Mouse (Mus musculus) stomach, postnatal 0 days (tissue): ENCODE results near the gene Omd. TPM values are rescaled to one million over a fixed set of nuclear protein-coding genes. Genes with fewer than 3 reads are reported as not detected.
A peak's percentile ranks its signal among the peaks of the same experiment; 100 is the strongest.

Experiments
- ATAC-seq: fragments of 200-750 bp; cut with Nextera tagmentation; 2 replicates; pipeline ENCODE4 v1.8.0; 2017; ENCODE audit not compliant: low FRiP score, low TSS enrichment
- DNase-seq: peaks from one replicate; pipeline ENCODE4 v3.0.0-alpha.2; 2016; ENCODE audit warnings: low spot score
- H3K27ac ChIP-seq: fragments of 300-500 bp; sonication (generic); replicated peaks from 2 replicates; pipeline ENCODE4 v1.5.1; 2014; ENCODE audit warnings: mild to moderate bottlenecking, control low read depth
- H3K27me3 ChIP-seq: fragments of 300-500 bp; sonication (generic); 2 replicates; pipeline ENCODE4 v1.6.1; 2014; ENCODE audit warnings: low read length; ENCODE audit not compliant: control insufficient read depth, insufficient read depth
- H3K36me3 ChIP-seq: fragments of 300-500 bp; sonication (generic); 2 replicates; pipeline ENCODE4 v1.6.1; 2014; ENCODE audit warnings: low read length, mixed read lengths; ENCODE audit not compliant: control insufficient read depth, insufficient read depth
- H3K4me1 ChIP-seq: fragments of 300-500 bp; sonication (generic); replicated peaks from 2 replicates; pipeline ENCODE4 v1.6.1; 2014; ENCODE audit warnings: antibody characterized with exemption; ENCODE audit not compliant: control insufficient read depth, insufficient read depth
- H3K4me2 ChIP-seq: fragments of 300-500 bp; sonication (generic); replicated peaks from 2 replicates; pipeline ENCODE4 v1.6.1; 2014; ENCODE audit warnings: low read depth, mild to moderate bottlenecking, control low read depth, moderate library complexity
- H3K4me3 ChIP-seq: fragments of 300-500 bp; sonication (generic); 2 replicates; pipeline ENCODE4 v1.5.1; 2014; ENCODE audit warnings: low read depth, low read length, control low read depth
- H3K9ac ChIP-seq: fragments of 300-500 bp; sonication (generic); 2 replicates; pipeline ENCODE4 v1.6.1; 2014; ENCODE audit warnings: mild to moderate bottlenecking, low read length, control low read depth, mixed read lengths
- H3K9me3 ChIP-seq: fragments of 300-500 bp; sonication (generic); 2 replicates; pipeline ENCODE4 v1.6.1; 2016; ENCODE audit warnings: low read length; ENCODE audit not compliant: control insufficient read depth
- CTCF ChIP-seq: IDR thresholded peaks from 2 replicates; pipeline ENCODE4 v1.5.1; 2016; ENCODE audit warnings: antibody characterized with exemption, low read depth, mild to moderate bottlenecking, moderate library complexity
- EP300 ChIP-seq: optimal IDR thresholded peaks from 2 replicates; pipeline ENCODE3; 2016; ENCODE audit warnings: antibody characterized with exemption
- WGBS: fragments of 180-500 bp; shearing (Covaris S2); extraction: QIAGEN DNeasy Blood & Tissue Kit; methylation state at CpG from one replicate; pipeline ENCODE4 v1.1.7; 2014; 5-methylcytosine and 5-hydroxymethylcytosine counted together
- polyA plus RNA-seq: library from polyadenylated mRNA; unstranded; fragments of >200 nt; fragmentation: Nextera tagmentation; extraction: Ambion mirVana; gene quantifications from 2 replicates; pipeline ENCODE4 v1.2.1, GENCODE M21; 2015

Omd gene
- polyA plus RNA-seq, 1 experiment from 2014 or later = 0.36 TPM

DNA sequence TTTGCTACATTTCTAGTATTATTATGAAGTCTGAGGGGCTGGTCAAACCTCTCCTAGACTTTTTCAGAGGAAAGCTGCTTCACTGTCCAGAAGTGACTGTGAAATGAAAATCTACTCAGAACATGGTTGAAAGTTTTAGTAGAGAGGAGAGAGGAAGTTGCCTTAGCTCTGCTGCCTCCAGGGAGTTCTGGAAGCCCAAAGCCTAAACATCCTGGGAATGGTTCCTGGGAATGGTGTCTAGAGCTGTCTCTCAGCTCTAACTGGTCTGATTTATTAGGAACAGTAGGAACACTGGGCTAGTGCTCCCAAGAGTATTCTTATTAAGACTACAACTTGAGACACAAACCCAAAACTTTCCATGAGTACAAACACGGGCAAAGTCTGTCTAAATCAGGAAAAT lies 35.7 kb upstream of the Omd start:
- Histone ChIP-seq H3K4me2 (peak overlapping the region; percentile 26; the same call in 1 of the 2 replicates), H3K27me3 (no peaks in the 10 kb centered on the region), H3K4me3 (peak overlapping the region; percentile 14; the same call in 1 of the 2 replicates), H3K9me3 (no peaks in the 10 kb centered on the region), H3K36me3 (no peaks in the 10 kb centered on the region), H3K4me1 (no peaks in the 10 kb centered on the region), H3K9ac (peak overlapping the region; percentile 8; the same call in 1 of the 2 replicates), H3K27ac (peak overlapping the region; percentile 67)
- DNase-seq (no peak), ATAC-seq (no peak)
- TF ChIP-seq CTCF = no peak
- no peak for TF ChIP-seq EP300
- 49% methylated on average over 1 of the region's 1 CpGs for WGBS

- DNase-seq (no peak), ATAC-seq (no peak)
- WGBS = 50% methylated on average over 1 of the region's 1 CpGs
- H3K4me2 ChIP-seq = peak overlapping the region; percentile 9; the same call in 1 of the 2 replicates
- H3K4me3 ChIP-seq = no peak overlapping the region
- H3K9ac ChIP-seq = no peak overlapping the region
- no peaks in the 10 kb centered on the region for H3K27me3 ChIP-seq
- TF ChIP-seq EP300 (no peak), CTCF (no peak)
- H3K36me3 ChIP-seq = no peaks in the 10 kb centered on the region
- H3K4me1 ChIP-seq = no peaks in the 10 kb centered on the region
- 0 out of 2 replicates have a peak overlapping the region, but pooled peaks have one; percentile 2 for H3K27ac ChIP-seq
- H3K9me3 ChIP-seq = no peaks in the 10 kb centered on the region
Observed at GRCm38 (mm10) chr13:49547563-49548150, 34.6 kb upstream of the Omd start.

DNA sequence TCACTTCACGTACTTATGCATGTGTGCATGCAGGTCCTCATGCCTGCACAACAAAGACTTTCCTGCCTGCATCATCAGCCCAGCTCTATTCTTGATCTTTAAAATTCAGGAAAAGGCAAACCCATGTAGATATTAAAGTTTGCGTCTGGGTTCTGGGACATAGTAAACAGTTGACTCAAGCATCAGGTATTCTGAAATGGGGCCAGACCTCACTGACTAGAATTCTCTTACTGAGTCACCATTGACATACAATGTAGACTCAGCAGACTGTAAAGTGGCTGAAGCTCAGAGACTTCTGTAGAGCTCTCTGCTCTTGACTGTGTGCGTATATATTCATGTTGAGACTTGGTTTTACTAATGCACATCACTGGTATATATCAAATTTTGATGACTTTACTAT lies 32.6 kb upstream of the Omd start:
- 69% methylated on average over 3 of the region's 3 CpGs for WGBS
- H3K4me3 ChIP-seq = no peak overlapping the region
- H3K27ac ChIP-seq = no peak overlapping the region
- no peaks in the 10 kb centered on the region for H3K27me3 ChIP-seq
- no peaks in the 10 kb centered on the region for H3K36me3 ChIP-seq
- H3K9ac ChIP-seq = no peak overlapping the region
- ATAC-seq = no peak
- H3K4me2 ChIP-seq = no peak overlapping the region
- H3K4me1 ChIP-seq = no peaks in the 10 kb centered on the region
- TF ChIP-seq CTCF = no peak
- TF ChIP-seq EP300 = no peak
- H3K9me3 ChIP-seq = no peaks in the 10 kb centered on the region
- no peak for DNase-seq

- Histone ChIP-seq H3K27me3 (no peaks in the 10 kb centered on the region), H3K4me1 (no peaks in the 10 kb centered on the region), H3K36me3 (no peaks in the 10 kb centered on the region), H3K9ac (no peak overlapping the region), H3K4me2 (no peak overlapping the region), H3K27ac (no peak overlapping the region), H3K9me3 (no peaks in the 10 kb centered on the region), H3K4me3 (no peak overlapping the region)
- TF ChIP-seq CTCF (no peak), EP300 (no peak)
- no peak for ATAC-seq
- 75% methylated on average over 5 of the region's 5 CpGs for WGBS
- no peak for DNase-seq
Observed at GRCm38 (mm10) chr13:49554519-49554918, 27.7 kb upstream of the Omd start.

DNA sequence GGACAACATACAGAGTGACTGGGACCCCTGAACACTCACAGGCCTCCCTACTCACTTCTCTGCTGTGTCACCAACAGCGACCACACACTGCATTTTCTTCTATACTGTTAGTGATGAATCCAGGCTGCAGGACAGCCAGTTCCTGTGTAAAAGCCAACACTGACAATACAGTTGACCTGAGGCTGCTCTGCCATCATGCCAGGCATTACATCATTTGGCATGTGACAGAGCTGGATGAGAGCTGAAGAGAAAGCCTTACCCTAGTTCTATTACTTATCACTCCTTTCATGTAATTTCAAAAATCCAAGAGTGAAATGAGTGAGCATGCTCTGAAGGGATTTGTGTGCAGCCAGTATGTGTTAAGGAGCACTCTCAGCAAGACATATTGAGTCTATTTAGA lies 26.1 kb upstream of the Omd start:
- H3K9me3 ChIP-seq = no peaks in the 10 kb centered on the region
- no peak for DNase-seq
- no peak overlapping the region for H3K9ac ChIP-seq
- no peak overlapping the region for H3K4me2 ChIP-seq
- TF ChIP-seq EP300 (no peak), CTCF (no peak)
- H3K36me3 ChIP-seq = no peaks in the 10 kb centered on the region
- no peak for ATAC-seq
- H3K4me3 ChIP-seq = no peak overlapping the region
- no peaks in the 10 kb centered on the region for H3K4me1 ChIP-seq
- H3K27ac ChIP-seq = no peak overlapping the region
- no peaks in the 10 kb centered on the region for H3K27me3 ChIP-seq
- WGBS = 68% methylated on average over 1 of the region's 1 CpGs

- Histone ChIP-seq H3K27me3 (no peaks in the 10 kb centered on the region), H3K4me2 (no peak overlapping the region), H3K27ac (no peak overlapping the region), H3K36me3 (no peaks in the 10 kb centered on the region), H3K4me1 (no peaks in the 10 kb centered on the region), H3K9me3 (no peaks in the 10 kb centered on the region), H3K9ac (no peak overlapping the region), H3K4me3 (no peak overlapping the region)
- no peak for ATAC-seq
- 40% methylated on average over 1 of the region's 1 CpGs for WGBS
- TF ChIP-seq CTCF = no peak
- no peak for TF ChIP-seq EP300
- DNase-seq = no peak
Observed at GRCm38 (mm10) chr13:49556924-49557323, 25.3 kb upstream of the Omd start.
